Mouse (Mus musculus) C2C12 (cell line): ENCODE measurements around the gene Usp12. TPM values are rescaled to one million over a fixed set of nuclear protein-coding genes. Genes with fewer than 3 reads are reported as not detected.

ENCODE experiments used
- H3K27me3 ChIP-seq: one replicate; pipeline ENCODE4 v1.6.1; 2011; ENCODE audit not compliant: control insufficient read depth, insufficient read depth, insufficient read length
- H3K36me3 ChIP-seq: one replicate; pipeline ENCODE4 v1.6.1; 2011; ENCODE audit not compliant: control insufficient read depth, insufficient read depth
- H3K4me3 ChIP-seq: one replicate; pipeline ENCODE4 v1.5.1; 2011; ENCODE audit warnings: mild to moderate bottlenecking, control low read depth; ENCODE audit not compliant: poor library complexity, insufficient read depth, severe bottlenecking
- H3K79me2 ChIP-seq: one replicate; pipeline ENCODE4 v1.6.1; 2011; ENCODE audit not compliant: control insufficient read depth, insufficient read depth
- H3K79me3 ChIP-seq: one replicate; pipeline ENCODE4 v1.6.1; 2011; ENCODE audit warnings: low read depth, control low read depth
- H3ac ChIP-seq: one replicate; pipeline ENCODE3; 2011; ENCODE audit warnings: low read depth; ENCODE audit not compliant: control insufficient read depth, insufficient read length
- CEBPB ChIP-seq: IDR thresholded peaks from one replicate; pipeline ENCODE4 v1.6.1; 2011; ENCODE audit warnings: low read depth, mild to moderate bottlenecking, control low read depth, moderate library complexity
- CTCF ChIP-seq: IDR thresholded peaks from one replicate; pipeline ENCODE4 v1.5.1; 2011; ENCODE audit not compliant: control insufficient read depth, insufficient read depth, insufficient read length
- FOSL1 ChIP-seq: IDR thresholded peaks from one replicate; pipeline ENCODE4 v1.8.0; 2011; ENCODE audit warnings: mild to moderate bottlenecking, low read length; ENCODE audit not compliant: poor library complexity, insufficient read depth, severe bottlenecking
- MAX ChIP-seq: IDR thresholded peaks from one replicate; pipeline ENCODE4 v1.6.1; 2011; ENCODE audit warnings: mild to moderate bottlenecking, control low read depth
- MYOD1 ChIP-seq: IDR thresholded peaks from one replicate; pipeline ENCODE4 v1.6.1; 2011; ENCODE audit warnings: low read depth; ENCODE audit not compliant: control insufficient read depth, insufficient read length
- MYOG ChIP-seq: IDR thresholded peaks from one replicate; pipeline ENCODE4 v1.6.1; 2011; ENCODE audit not compliant: control insufficient read depth, insufficient read length; ENCODE audit errors: extremely low read depth
- USF1 ChIP-seq: IDR thresholded peaks from one replicate; pipeline ENCODE4 v1.6.1; 2011; ENCODE audit warnings: low read depth, mild to moderate bottlenecking, control low read depth, moderate library complexity
- polyA plus RNA-seq: library from polyadenylated mRNA; unstranded; fragments of >200 nt; fragmentation: generic; extraction: Trizol; gene quantifications from one replicate; pipeline ENCODE4 v1.2.1, GENCODE M21; 2012; ENCODE audit warnings: missing spikeins

Gene Usp12
- polyA plus RNA-seq, 1 experiment = 22.2 TPM

DNA sequence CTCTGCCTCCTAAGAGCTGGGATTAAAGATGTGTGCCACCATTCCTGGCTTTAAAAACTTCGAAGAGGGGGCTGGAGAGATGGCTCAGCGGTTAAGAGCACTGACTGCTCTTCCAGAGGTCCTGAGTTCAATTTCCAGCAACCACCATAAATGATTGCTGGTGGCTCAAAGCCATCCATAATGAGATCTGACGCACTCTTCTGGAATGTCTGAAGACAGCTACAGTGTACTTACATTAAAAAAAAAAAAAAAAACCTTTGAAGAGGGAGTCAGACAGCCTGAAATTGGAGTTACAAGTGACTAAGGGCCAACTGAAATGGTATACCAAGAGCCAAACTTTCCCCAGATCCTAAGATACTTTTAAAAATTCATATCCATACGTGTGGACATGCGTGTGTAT, 29.0 kb downstream of the Usp12 start:
- peaks cover 41% of the 10 kb centered on the region for H3K79me3 ChIP-seq
- peaks cover 76% of the 10 kb centered on the region for H3K79me2 ChIP-seq
- no peak overlapping the region for H3ac ChIP-seq
- TF ChIP-seq MYOG = no peak
- TF ChIP-seq FOSL1 = no peak
- no peak for TF ChIP-seq MAX
- no peak for TF ChIP-seq MYOD1
- TF ChIP-seq USF1 = no peak
- TF ChIP-seq CTCF = no peak
- no peak for TF ChIP-seq CEBPB
- peaks cover 38% of the 10 kb centered on the region for H3K36me3 ChIP-seq
- H3K27me3 ChIP-seq = no peaks in the 10 kb centered on the region
- no peak overlapping the region for H3K4me3 ChIP-seq

DNA sequence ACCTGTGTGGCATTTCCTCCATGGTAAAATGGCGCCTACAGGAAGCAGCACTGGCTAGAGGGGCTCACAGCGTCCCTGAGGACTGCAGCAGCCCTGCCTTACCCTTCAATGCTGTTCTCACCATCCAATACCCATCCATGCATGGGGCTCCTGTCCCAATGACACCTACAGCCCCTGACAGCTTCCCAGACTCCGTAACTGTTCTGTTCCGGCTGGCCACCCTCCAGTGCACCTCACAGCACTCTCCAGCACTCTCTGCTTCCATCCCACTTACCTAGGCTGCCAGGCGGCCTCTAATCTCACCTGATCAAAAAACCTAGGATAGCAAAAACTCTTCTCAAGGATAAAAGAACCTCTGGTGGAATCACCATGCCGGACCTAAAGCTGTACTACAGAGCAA, 35.6 kb downstream of the Usp12 start:
- H3ac ChIP-seq = no peak overlapping the region
- peaks cover 51% of the 10 kb centered on the region for H3K79me2 ChIP-seq
- H3K27me3 ChIP-seq = no peaks in the 10 kb centered on the region
- H3K4me3 ChIP-seq = no peak overlapping the region
- TF ChIP-seq MYOD1 (no peak), CEBPB (no peak), USF1 (no peak)
- peaks cover 17% of the 10 kb centered on the region for H3K79me3 ChIP-seq
- peaks cover 27% of the 10 kb centered on the region for H3K36me3 ChIP-seq

DNA sequence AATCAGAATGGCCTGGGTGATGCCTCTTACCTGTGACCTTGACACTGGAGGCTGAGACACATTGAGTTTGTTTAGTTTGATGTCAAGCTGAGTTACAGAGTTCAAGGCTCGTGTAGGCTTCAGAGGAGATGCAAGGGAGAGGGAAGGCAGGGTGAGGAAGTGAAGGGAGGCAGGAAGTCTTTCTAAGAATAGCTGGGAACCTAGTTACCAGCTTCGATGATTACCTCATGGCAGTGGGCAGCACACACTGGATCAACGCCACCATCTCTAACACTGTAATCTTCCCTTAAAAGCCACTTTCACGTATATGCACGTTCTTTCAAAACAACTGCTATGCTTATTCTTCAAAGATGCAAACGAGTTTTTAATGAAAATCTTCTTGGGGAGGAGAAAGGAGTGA, 36.9 kb downstream of the Usp12 start:
- Histone ChIP-seq H3K79me3 (peaks cover 10% of the 10 kb centered on the region), H3K4me3 (no peak overlapping the region), H3K27me3 (no peaks in the 10 kb centered on the region), H3K79me2 (peaks cover 42% of the 10 kb centered on the region), H3ac (no peak overlapping the region), H3K36me3 (peaks cover 38% of the 10 kb centered on the region)
- TF ChIP-seq USF1 (no peak), MAX (no peak), MYOD1 (no peak), MYOG (no peak), CTCF (no peak), FOSL1 (no peak), CEBPB (no peak)

DNA sequence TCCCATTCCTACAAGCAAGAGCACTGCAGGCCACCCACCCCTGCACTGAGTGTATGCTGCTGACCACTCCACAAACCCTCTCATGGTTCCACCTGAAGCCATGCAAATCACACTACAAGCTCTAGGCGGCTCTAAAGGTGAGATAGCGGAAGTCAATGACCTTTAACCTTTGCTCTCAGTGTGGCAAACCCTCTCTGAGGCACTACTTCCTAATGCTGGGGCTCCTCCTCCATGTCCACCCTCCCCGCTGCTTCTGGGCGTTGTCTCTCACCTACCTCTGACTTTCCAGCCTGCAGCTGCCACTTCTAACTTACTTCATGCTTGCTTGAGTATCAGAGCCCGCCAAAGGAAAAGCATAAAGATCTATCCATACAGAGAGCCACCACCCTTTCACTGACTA, 37.5 kb downstream of the Usp12 start:
- H3ac ChIP-seq = no peak overlapping the region
- peaks cover 38% of the 10 kb centered on the region for H3K36me3 ChIP-seq
- peaks cover 37% of the 10 kb centered on the region for H3K79me2 ChIP-seq
- no peak overlapping the region for H3K4me3 ChIP-seq
- TF ChIP-seq CEBPB (no peak), USF1 (no peak), MYOD1 (no peak), FOSL1 (no peak), MAX (no peak), CTCF (no peak), MYOG (no peak)
- no peaks in the 10 kb centered on the region for H3K27me3 ChIP-seq
- peaks cover 8% of the 10 kb centered on the region for H3K79me3 ChIP-seq

DNA sequence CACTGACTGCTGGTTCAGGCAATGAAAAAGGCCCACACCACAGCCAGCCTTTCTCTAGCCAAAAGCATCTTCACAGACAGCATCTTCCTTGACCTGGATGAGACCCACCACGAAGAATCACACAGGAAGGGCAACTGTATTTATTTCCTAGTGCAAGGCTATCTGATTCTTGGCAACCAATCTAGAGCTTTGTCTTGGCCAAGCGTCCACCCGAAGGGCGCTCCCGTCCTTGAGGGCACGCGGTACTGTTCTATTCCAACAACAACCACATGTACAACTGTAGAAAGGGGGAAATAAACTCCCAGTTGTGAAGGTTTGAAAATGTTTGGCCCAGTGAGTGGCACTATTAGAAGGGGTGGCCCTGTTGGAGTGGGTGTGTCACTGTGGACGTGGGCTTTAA, 41.6 kb downstream of the Usp12 start:
- Histone ChIP-seq H3K27me3 (no peaks in the 10 kb centered on the region), H3K4me3 (no peak overlapping the region), H3K79me2 (peaks cover 19% of the 10 kb centered on the region), H3K36me3 (peaks cover 51% of the 10 kb centered on the region), H3ac (no peak overlapping the region), H3K79me3 (peaks cover 7% of the 10 kb centered on the region)
- TF ChIP-seq FOSL1 (no peak), MYOD1 (no peak), CTCF (no peak), MYOG (no peak), MAX (no peak), CEBPB (no peak), USF1 (no peak)

DNA sequence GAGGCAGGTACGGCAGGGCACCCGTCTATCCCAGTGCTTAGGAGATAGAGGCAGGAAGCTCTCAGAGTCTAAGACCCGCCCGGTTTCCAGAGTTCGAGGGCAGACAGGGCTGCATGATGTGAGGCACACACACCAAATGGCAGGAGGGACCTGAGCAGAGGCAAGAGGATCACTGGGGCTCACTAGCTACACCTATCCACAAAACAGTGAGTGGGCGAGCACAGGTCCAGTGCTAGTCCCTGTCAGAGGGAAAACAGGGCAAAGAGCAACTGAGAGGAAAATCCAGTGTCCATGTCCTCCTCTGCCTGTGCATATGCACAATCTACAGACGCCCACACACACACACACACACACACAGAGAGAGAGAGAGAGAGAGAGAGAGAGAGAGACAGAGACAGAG, 43.8 kb downstream of the Usp12 start:
- H3K79me2 ChIP-seq = no peaks in the 10 kb centered on the region
- H3K79me3 ChIP-seq = peaks cover 3% of the 10 kb centered on the region
- H3K36me3 ChIP-seq = peaks cover 48% of the 10 kb centered on the region
- no peak overlapping the region for H3ac ChIP-seq
- TF ChIP-seq CTCF = no peak
- no peak for TF ChIP-seq FOSL1
- TF ChIP-seq USF1 = no peak
- TF ChIP-seq MYOG = no peak
- no peak for TF ChIP-seq MYOD1
- TF ChIP-seq MAX = no peak
- no peak overlapping the region for H3K4me3 ChIP-seq
- H3K27me3 ChIP-seq = no peaks in the 10 kb centered on the region
